Mouse (Mus musculus): ENCODE data around the gene Arf3. TPM values are rescaled to one million over a fixed set of nuclear protein-coding genes. Genes with fewer than 3 reads are reported as not detected.

Arf3 gene
- polyA plus RNA-seq, 2 experiments: 6.6 to 16.4 TPM

DNA sequence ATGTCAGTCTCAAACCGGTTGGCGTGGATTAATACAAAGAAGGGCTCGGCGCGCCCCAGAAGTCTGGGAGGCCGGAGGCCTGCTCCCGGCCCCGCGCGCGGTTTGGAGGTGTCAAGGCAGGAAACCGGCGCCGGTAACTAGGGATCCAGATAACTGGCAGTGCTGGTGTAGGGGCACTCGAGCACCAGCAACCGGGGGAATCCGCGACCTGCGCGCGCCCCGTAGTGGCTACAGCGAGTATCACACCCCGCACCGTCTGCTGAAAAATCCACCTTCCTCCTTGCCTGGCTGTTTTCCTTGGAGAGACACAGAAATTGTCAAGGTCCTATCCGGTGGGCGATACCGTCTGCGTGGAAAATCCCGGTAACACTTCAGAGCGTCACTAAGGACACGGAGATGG is 41.0 kb upstream of the Arf3 start:
- H3K4me3 ChIP-seq (ENCODE audit: insufficient read depth in 1 of 2, low read depth in 2 of 2, low read length in 2 of 2): no peak overlapping the region
- TF ChIP-seq EP300 (IDR thresholded peaks at IDR 0.05; ENCODE audit: low read depth) (no peak), CTCF (IDR thresholded peaks at IDR 0.05; ENCODE audit: low read depth) (peak; percentile 89)
- H3K4me2 ChIP-seq (ENCODE audit: low read depth): peak overlapping the region; percentile 13; the same call in 1 of the 2 replicates
- H3K36me3 ChIP-seq (replicated peaks; ENCODE audit: control insufficient read depth, insufficient read depth, low read depth): no peaks in the 10 kb centered on the region
- H3K4me1 ChIP-seq (replicated peaks; ENCODE audit: control insufficient read depth in 2 of 2, insufficient read depth in 2 of 2, low read length in 1 of 2): no peaks in the 10 kb centered on the region; a peak in 1 of 4 replicates
- ATAC-seq (ENCODE audit: insufficient read depth) (peak; percentile 21; the same call in 1 of the 2 replicates), DNase-seq (ENCODE audit: low read depth in 3 of 3, low spot score in 3 of 3) (peak in 1 of 3 experiments; percentile 54)
- no peaks in the 10 kb centered on the region for H3K9me3 ChIP-seq (ENCODE audit: control insufficient read depth, low read length)
- H3K27ac ChIP-seq: no peak overlapping the region
- H3K27me3 ChIP-seq (ENCODE audit: control insufficient read depth, insufficient read depth, low read length): peaks cover 99% of the 10 kb centered on the region
- no peak overlapping the region for H3K9ac ChIP-seq (replicated peaks)
- under 1% methylated on average over 32 of the region's 32 CpGs for WGBS (ENCODE audit: insufficient replicate concordance)

DNA sequence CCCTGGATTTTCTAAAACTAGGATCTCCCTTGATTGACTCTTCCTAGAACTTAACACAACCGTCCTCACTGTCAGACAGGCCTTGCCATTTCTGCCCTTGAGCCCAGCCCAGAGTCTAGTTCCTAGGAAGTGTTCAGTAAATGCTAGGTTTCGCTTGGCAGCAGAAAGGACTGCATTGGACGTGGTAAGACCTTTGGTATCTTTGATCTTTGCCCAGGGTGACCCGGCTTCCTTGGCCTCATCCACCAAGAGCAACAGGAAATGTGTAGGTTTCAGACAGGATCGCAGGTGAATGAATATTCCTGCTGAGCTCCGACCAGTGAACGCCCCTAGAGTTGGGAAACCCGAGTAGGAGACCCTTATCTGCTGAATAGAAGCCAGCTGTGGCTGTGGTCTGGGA is 39.9 kb upstream of the Arf3 start:
- TF ChIP-seq EP300 (IDR thresholded peaks at IDR 0.05; ENCODE audit: low read depth): no peak
- TF ChIP-seq CTCF (IDR thresholded peaks at IDR 0.05; ENCODE audit: low read depth): no peak

DNA sequence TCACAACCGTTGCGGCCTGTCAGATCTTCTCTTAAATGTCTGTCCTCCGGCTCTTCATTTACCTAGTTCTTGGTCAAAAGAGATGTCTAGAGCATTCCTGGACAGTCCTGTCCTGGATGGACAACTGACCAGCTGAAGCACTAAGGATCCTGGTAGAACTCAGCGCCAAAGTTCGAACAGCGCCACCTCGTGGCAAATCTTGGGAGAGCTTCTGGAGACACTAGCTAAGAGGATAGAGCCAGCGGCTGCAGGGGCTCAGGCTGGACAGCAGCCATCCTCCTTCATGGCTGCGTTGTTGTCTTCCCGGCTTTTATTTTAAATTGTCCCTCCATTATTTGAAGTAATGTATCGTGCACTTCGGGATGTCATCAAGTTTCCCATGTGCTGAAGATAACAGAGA is 36.4 kb upstream of the Arf3 start:
- ATAC-seq (ENCODE audit: insufficient read depth) (no peak), DNase-seq (ENCODE audit: low read depth in 3 of 3, low spot score in 3 of 3) (peak in 2 of 3 experiments; percentile 45 to 51)
- Histone ChIP-seq H3K4me2 (ENCODE audit: low read depth) (no peak overlapping the region), H3K9me3 (ENCODE audit: control insufficient read depth, low read length) (no peaks in the 10 kb centered on the region), H3K4me1 (replicated peaks; ENCODE audit: control insufficient read depth in 2 of 2, insufficient read depth in 2 of 2, low read length in 1 of 2) (no peaks in the 10 kb centered on the region; a peak in 1 of 4 replicates), H3K9ac (replicated peaks) (no peak overlapping the region), H3K36me3 (replicated peaks; ENCODE audit: control insufficient read depth, insufficient read depth, low read depth) (no peaks in the 10 kb centered on the region), H3K4me3 (ENCODE audit: insufficient read depth in 1 of 2, low read depth in 2 of 2, low read length in 2 of 2) (no peak overlapping the region), H3K27ac (no peak overlapping the region), H3K27me3 (ENCODE audit: control insufficient read depth, insufficient read depth, low read length) (peaks cover 97% of the 10 kb centered on the region)
- peak; percentile 90 for TF ChIP-seq CTCF (IDR thresholded peaks at IDR 0.05; ENCODE audit: low read depth)
- TF ChIP-seq EP300 (IDR thresholded peaks at IDR 0.05; ENCODE audit: low read depth): no peak
- 11% methylated on average over 12 of the region's 12 CpGs for WGBS (ENCODE audit: insufficient replicate concordance)

More for the DNA sequence above, 39.9 kb upstream of the Arf3 start:
- Histone ChIP-seq H3K4me3 (ENCODE audit: insufficient read depth in 1 of 2, low read depth in 2 of 2, low read length in 2 of 2) (no peak overlapping the region), H3K4me1 (replicated peaks; ENCODE audit: control insufficient read depth in 2 of 2, insufficient read depth in 2 of 2, low read length in 1 of 2) (no peaks in the 10 kb centered on the region; a peak in 1 of 4 replicates), H3K4me2 (ENCODE audit: low read depth) (no peak overlapping the region), H3K9ac (replicated peaks) (no peak overlapping the region), H3K36me3 (replicated peaks; ENCODE audit: control insufficient read depth, insufficient read depth, low read depth) (no peaks in the 10 kb centered on the region), H3K27ac (no peak overlapping the region), H3K9me3 (ENCODE audit: control insufficient read depth, low read length) (no peaks in the 10 kb centered on the region), H3K27me3 (ENCODE audit: control insufficient read depth, insufficient read depth, low read length) (peaks cover 99% of the 10 kb centered on the region)
- DNase-seq (ENCODE audit: low read depth in 3 of 3, low spot score in 3 of 3) (no peak), ATAC-seq (ENCODE audit: insufficient read depth) (no peak)
- WGBS (ENCODE audit: insufficient replicate concordance): 4% methylated on average over 8 of the region's 8 CpGs

DNA sequence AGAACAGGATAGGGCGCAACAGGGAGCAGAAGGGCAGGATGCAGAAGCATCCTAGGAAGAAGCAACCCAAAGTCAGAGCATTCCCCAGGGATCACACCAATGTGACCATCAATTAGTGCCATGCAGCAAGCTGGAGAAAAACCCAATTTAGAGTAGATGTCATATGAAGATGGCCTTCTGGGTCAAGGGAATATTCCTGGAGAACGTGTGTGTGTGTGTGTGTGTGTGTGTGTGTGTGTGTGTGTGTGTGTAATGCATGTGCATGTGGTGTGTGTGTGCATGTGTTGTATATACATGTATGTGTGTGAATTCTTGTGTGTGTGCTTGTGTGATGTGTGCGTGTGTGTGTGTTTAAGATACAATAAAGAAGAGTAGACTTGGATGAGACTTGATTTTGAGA is 35.9 kb upstream of the Arf3 start:
- H3K27ac ChIP-seq: no peak overlapping the region
- H3K9me3 ChIP-seq (ENCODE audit: control insufficient read depth, low read length): no peaks in the 10 kb centered on the region
- H3K36me3 ChIP-seq (replicated peaks; ENCODE audit: control insufficient read depth, insufficient read depth, low read depth): no peaks in the 10 kb centered on the region
- 32% methylated on average over 3 of the region's 3 CpGs for WGBS (ENCODE audit: insufficient replicate concordance)
- H3K9ac ChIP-seq (replicated peaks): no peak overlapping the region
- H3K27me3 ChIP-seq (ENCODE audit: control insufficient read depth, insufficient read depth, low read length): peaks cover 97% of the 10 kb centered on the region
- H3K4me2 ChIP-seq (ENCODE audit: low read depth): no peak overlapping the region
- TF ChIP-seq EP300 (IDR thresholded peaks at IDR 0.05; ENCODE audit: low read depth) (no peak), CTCF (IDR thresholded peaks at IDR 0.05; ENCODE audit: low read depth) (no peak)
- no peak for DNase-seq (ENCODE audit: low read depth in 3 of 3, low spot score in 3 of 3)
- no peak overlapping the region for H3K4me3 ChIP-seq (ENCODE audit: insufficient read depth in 1 of 2, low read depth in 2 of 2, low read length in 2 of 2)
- H3K4me1 ChIP-seq (replicated peaks; ENCODE audit: control insufficient read depth in 2 of 2, insufficient read depth in 2 of 2, low read length in 1 of 2): no peaks in the 10 kb centered on the region; a peak in 1 of 4 replicates
- no peak for ATAC-seq (ENCODE audit: insufficient read depth)

DNA sequence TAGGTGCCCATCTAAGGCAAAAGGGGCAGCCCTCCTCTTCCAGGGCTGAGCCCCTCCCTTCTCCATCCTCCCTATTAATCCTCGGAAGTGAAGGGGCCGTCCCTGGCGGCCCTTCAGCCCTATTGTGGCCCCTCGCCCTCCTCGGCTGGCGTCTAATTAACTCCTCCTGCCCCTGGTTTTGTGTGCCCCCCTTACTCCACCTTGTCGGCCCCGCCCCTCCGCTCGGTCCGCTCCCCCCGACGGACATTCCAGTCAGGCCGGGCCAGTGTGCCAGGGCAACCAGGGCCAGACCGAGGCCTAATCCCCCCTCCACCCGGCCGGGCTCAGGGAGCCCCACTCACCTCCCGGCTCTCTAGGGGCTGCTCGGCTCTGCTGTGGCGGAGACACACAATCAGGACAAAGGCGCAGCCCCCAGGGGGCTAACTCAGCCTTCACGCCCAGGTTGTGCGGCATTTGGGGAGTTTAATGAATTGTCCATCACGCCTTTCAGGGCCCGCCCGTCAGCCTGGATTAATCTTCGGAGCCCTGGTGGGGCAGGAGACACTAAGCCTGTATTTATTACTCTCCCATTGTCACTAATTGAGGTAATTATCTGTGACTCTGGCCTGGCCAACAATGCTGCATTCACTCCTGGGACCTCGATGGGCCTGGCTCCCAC is 35.0 kb upstream of the Arf3 start:
- Histone ChIP-seq H3K36me3 (replicated peaks; ENCODE audit: control insufficient read depth, insufficient read depth, low read depth) (no peaks in the 10 kb centered on the region), H3K4me3 (ENCODE audit: insufficient read depth in 1 of 2, low read depth in 2 of 2, low read length in 2 of 2) (no peak overlapping the region), H3K4me2 (ENCODE audit: low read depth) (no peak overlapping the region), H3K9ac (replicated peaks) (no peak overlapping the region), H3K27ac (no peak overlapping the region), H3K9me3 (ENCODE audit: control insufficient read depth, low read length) (no peaks in the 10 kb centered on the region), H3K4me1 (replicated peaks; ENCODE audit: control insufficient read depth in 2 of 2, insufficient read depth in 2 of 2, low read length in 1 of 2) (no peaks in the 10 kb centered on the region), H3K27me3 (ENCODE audit: control insufficient read depth, insufficient read depth, low read length) (peaks cover 97% of the 10 kb centered on the region)
- 11% methylated on average over 28 of the region's 28 CpGs for WGBS (ENCODE audit: insufficient replicate concordance)
- no peak for DNase-seq (ENCODE audit: low read depth in 3 of 3, low spot score in 3 of 3)
- no peak for ATAC-seq (ENCODE audit: insufficient read depth)
- TF ChIP-seq EP300 (IDR thresholded peaks at IDR 0.05; ENCODE audit: low read depth) (no peak), CTCF (IDR thresholded peaks at IDR 0.05; ENCODE audit: low read depth) (no peak)
